Mouse (Mus musculus) limb, embryonic 14.5 days (tissue): ENCODE results near the gene Pacs2. TPM values are rescaled to one million over a fixed set of nuclear protein-coding genes. Genes with fewer than 3 reads are reported as not detected.

Experiments used
- ATAC-seq: fragments of 200-750 bp; cut with Nextera tagmentation; 2 replicates; pipeline ENCODE4 v1.8.0; 2017; ENCODE audit warnings: low read depth, moderate number of reproducible peaks, moderate TSS enrichment; ENCODE audit not compliant: low FRiP score
- DNase-seq: peaks from one replicate; pipeline ENCODE4 v3.0.0-alpha.2; 2015; ENCODE audit warnings: low spot score
- H3K27ac ChIP-seq: fragments of 300-500 bp; sonication (generic); replicated peaks from 2 replicates; pipeline ENCODE4 v1.5.1; 2014; ENCODE audit warnings: low read depth, mild to moderate bottlenecking, low read length, moderate library complexity, mixed read lengths
- H3K27me3 ChIP-seq: fragments of 300-500 bp; sonication (generic); 2 replicates; pipeline ENCODE4 v1.6.1; 2014; ENCODE audit warnings: low read length, mixed read lengths; ENCODE audit not compliant: control insufficient read depth, insufficient read depth
- H3K36me3 ChIP-seq: fragments of 300-500 bp; sonication (generic); 2 replicates; pipeline ENCODE4 v1.6.1; 2014; ENCODE audit warnings: mild to moderate bottlenecking, low read length, moderate library complexity, mixed read lengths; ENCODE audit not compliant: control insufficient read depth, insufficient read depth
- H3K4me1 ChIP-seq: fragments of 300-500 bp; sonication (generic); 2 replicates; pipeline ENCODE4 v1.6.1; 2014; ENCODE audit warnings: antibody characterized with exemption, low read length, mixed read lengths; ENCODE audit not compliant: control insufficient read depth, insufficient read depth
- H3K4me2 ChIP-seq: fragments of 300-500 bp; sonication (generic); replicated peaks from 2 replicates; pipeline ENCODE4 v1.6.1; 2014; ENCODE audit warnings: low read depth, mild to moderate bottlenecking, low read length, moderate library complexity; ENCODE audit not compliant: severe bottlenecking
- H3K4me3 ChIP-seq: fragments of 300-500 bp; sonication (generic); replicated peaks from 2 replicates; pipeline ENCODE4 v1.5.1; 2014; ENCODE audit warnings: low read length
- H3K9ac ChIP-seq: fragments of 300-500 bp; sonication (generic); 2 replicates; pipeline ENCODE4 v1.6.1; 2014; ENCODE audit warnings: mild to moderate bottlenecking, low read depth, low read length, moderate library complexity; ENCODE audit not compliant: severe bottlenecking
- H3K9me3 ChIP-seq: fragments of 300-500 bp; sonication (generic); 2 replicates; pipeline ENCODE4 v1.6.1; 2016; ENCODE audit warnings: low read length; ENCODE audit not compliant: control insufficient read depth
- POLR2A ChIP-seq: fragments of 200-500 bp; IDR thresholded peaks from 2 replicates; pipeline ENCODE4 v1.8.0; 2012; ENCODE audit warnings: inconsistent platforms, mild to moderate bottlenecking, moderate library complexity, borderline replicate concordance; ENCODE audit not compliant: insufficient read depth, insufficient read length; ENCODE audit errors: extremely low read depth
- WGBS: fragments of 180-500 bp; shearing (Covaris S2); extraction: QIAGEN DNeasy Blood & Tissue Kit; methylation state at CpG from one replicate; pipeline ENCODE4 v1.1.7; 2014; 5-methylcytosine and 5-hydroxymethylcytosine counted together
- polyA plus RNA-seq, 2 experiments: library from polyadenylated mRNA; depleted of rRNA in 1 of 2; stranded (reverse) in 1 of 2; unstranded in 1 of 2; fragments of >200 nt; fragmentation: Nextera tagmentation in 1 of 2; extraction: Ambion mirVana in 1 of 2; gene quantifications; 2 replicates each; pipeline versions ENCODE4 v1.2.1 to v1.2.3; 2012 to 2014

The Pacs2 gene
- polyA plus RNA-seq, 2 experiments: 16.5 to 55.0 TPM

GRCm38 (mm10) chr12:113098530-113099151, 84.3 kb downstream of the Pacs2 start:
- 0% methylated on average over 33 of the region's 60 CpGs for WGBS
- DNase-seq: no peak
- no peak for ATAC-seq
- H3K27ac ChIP-seq: peak overlapping the region; percentile 86
- no peaks in the 10 kb centered on the region for H3K27me3 ChIP-seq
- H3K9ac ChIP-seq: peak overlapping the region; percentile 99
- 0 out of 2 replicates have a peak, but pooled peaks cover 7% of the 10 kb centered on the region for H3K36me3 ChIP-seq
- peak overlapping the region; percentile 98 for H3K4me3 ChIP-seq
- peaks cover 26% of the 10 kb centered on the region for H3K4me1 ChIP-seq
- no peak for TF ChIP-seq POLR2A
- H3K4me2 ChIP-seq: peak overlapping the region; percentile 94
- no peaks in the 10 kb centered on the region for H3K9me3 ChIP-seq

GRCm38 (mm10) chr12:113099470-113100237, 85.3 kb downstream of the Pacs2 start:
- no peak for ATAC-seq
- Histone ChIP-seq H3K27ac (0 out of 2 replicates have a peak overlapping the region, but pooled peaks have one; percentile 86), H3K4me1 (peaks cover 26% of the 10 kb centered on the region)

DNA sequence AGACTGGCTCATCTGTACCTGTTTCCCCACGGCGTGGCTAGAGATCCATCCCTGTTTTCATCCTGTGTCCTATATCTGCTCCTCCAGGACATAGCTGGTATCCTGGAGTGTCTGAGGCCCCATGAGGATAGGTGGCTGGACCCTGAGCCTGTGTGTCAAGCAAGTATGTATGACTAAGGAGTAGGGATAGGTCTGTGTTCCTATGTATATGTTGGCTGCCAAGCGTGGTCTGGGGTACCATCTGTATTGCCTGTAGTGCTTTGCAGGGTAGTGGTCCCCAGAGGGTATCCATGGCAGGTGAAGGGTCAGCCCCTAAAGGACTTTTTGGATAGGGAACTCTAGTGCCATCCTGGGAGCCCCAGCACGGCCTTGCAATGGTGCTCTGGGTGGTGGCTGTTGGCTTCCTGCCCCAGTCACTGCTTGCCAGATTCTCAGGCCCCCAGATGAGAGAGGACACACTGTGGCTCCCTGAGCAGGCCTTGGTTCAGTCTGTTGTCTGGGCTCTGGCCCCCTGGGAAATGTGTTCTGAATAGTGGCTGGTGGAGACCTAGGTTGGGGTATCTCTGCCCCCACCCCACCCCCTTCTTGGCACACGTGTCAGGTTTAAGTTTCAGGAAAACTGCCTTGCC, 86.3 kb downstream of the Pacs2 start:
- H3K9me3 ChIP-seq: no peaks in the 10 kb centered on the region
- H3K4me2 ChIP-seq: no peak overlapping the region
- H3K9ac ChIP-seq: peak overlapping the region; percentile 16; the same call in 1 of the 2 replicates
- no peak for ATAC-seq
- H3K4me3 ChIP-seq: no peak overlapping the region
- peaks cover 26% of the 10 kb centered on the region for H3K4me1 ChIP-seq
- no peaks in the 10 kb centered on the region for H3K27me3 ChIP-seq
- DNase-seq: no peak
- no peak overlapping the region for H3K27ac ChIP-seq
- H3K36me3 ChIP-seq: peaks cover 11% of the 10 kb centered on the region; the same call in 1 of the 2 replicates
- 60% methylated on average over 3 of the region's 5 CpGs for WGBS
- TF ChIP-seq POLR2A: no peak

More at GRCm38 (mm10) chr12:113099470-113100237, 85.3 kb downstream of the Pacs2 start:
- H3K27me3 ChIP-seq: no peaks in the 10 kb centered on the region
- H3K9ac ChIP-seq: peak overlapping the region; percentile 99
- H3K9me3 ChIP-seq: no peaks in the 10 kb centered on the region
- WGBS: 32% methylated on average over 6 of the region's 6 CpGs
- H3K4me2 ChIP-seq: peak overlapping the region; percentile 94
- TF ChIP-seq POLR2A: no peak
- DNase-seq: no peak
- peak overlapping the region; percentile 98 for H3K4me3 ChIP-seq
- 0 out of 2 replicates have a peak, but pooled peaks cover 7% of the 10 kb centered on the region for H3K36me3 ChIP-seq

DNA sequence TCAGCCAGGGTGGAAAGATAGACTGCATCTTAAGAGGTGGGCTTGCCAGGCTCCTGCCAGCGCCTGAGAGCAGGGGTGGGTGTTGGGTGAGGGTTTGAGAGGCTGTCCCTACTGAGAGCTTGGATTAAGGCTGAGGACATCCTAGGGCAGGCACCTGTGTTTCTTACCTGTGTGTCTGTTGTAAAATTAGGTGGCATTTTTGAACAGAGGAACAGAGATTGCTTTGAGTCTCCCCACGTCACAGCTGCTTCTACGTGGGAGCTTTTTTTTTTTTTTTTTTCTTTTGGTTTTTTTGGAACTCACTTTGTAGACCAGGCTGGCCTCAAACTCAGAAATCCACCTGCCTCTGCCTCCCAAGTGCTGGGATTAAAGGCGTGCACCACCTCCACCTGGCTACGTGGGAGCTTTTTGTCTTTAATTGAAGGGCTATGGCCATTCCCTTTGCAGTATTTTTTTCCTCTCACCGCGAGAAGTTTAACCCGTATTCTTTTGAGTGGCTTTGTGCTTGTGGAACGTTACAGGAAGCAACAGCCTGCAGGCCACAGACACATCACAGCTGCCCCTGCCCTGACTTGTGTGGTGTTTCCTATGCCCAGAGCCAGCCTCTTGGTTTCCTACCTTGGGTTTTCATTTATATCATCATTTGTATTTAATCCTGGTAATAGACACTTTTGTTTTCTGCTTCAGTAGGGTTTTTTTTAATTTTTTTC, 87.1 kb downstream of the Pacs2 start:
- DNase-seq (no peak), ATAC-seq (no peak)
- Histone ChIP-seq H3K27ac (no peak overlapping the region), H3K36me3 (peaks cover 14% of the 10 kb centered on the region; the same call in 1 of the 2 replicates), H3K4me3 (no peak overlapping the region), H3K9me3 (no peaks in the 10 kb centered on the region), H3K27me3 (no peaks in the 10 kb centered on the region), H3K9ac (no peak overlapping the region), H3K4me2 (no peak overlapping the region), H3K4me1 (peaks cover 29% of the 10 kb centered on the region)
- TF ChIP-seq POLR2A: no peak
- WGBS: 78% methylated on average over 9 of the region's 9 CpGs
